Mouse (Mus musculus) heart, adult 10 weeks (tissue): ENCODE measurements around the gene Gm17175. TPM values are rescaled to one million over a fixed set of nuclear protein-coding genes. Genes with fewer than 3 reads are reported as not detected.

Experiments used
- polyA plus RNA-seq: library from polyadenylated mRNA; stranded (reverse); fragments of 350-450 nt; fragmentation: Illumina TruSeq; extraction: RNeasy Lipid Tissue Mini Kit (QIAGEN cat#74804); gene quantifications from one replicate; pipeline ENCODE4 v1.2.3, GENCODE M21; 2014; ENCODE audit warnings: low read depth, low replicate concordance

The Gm17175 gene
- not detected for polyA plus RNA-seq

GRCm38 (mm10) chr14:51573963-51574362 is at the start of gene Gm17175:
Gene Gm17175, minus strand, starts transcription at chr14:51574063.

GRCm38 (mm10) chr14:51611210-51611609 is 37.3 kb upstream of the Gm17175 start, which contains the start of gene Gm17078:
Gene Gm17078, minus strand, starts transcription at chr14:51611310.

GRCm38 (mm10) chr14:51592039-51592438 is 18.2 kb upstream of the Gm17175 start, which contains the start of gene Gm17174:
Gene Gm17174, minus strand, starts transcription at chr14:51592139.

GRCm38 (mm10) chr14:51552490-51552889 is 21.4 kb downstream of the Gm17175 start, which contains the start of gene Gm5622:
Gene Gm5622, plus strand, starts transcription at chr14:51552790.

Other genes starting within 250 kb of the Gm17175 start
- gene Gm7247, start 212.3 kb downstream of the Gm17175 start, polyA plus RNA-seq = not detected
- gene Vmn2r88, start 163.2 kb downstream of the Gm17175 start, polyA plus RNA-seq = not detected
- not detected for gene Vmn2r89, start 122.2 kb downstream of the Gm17175 start, polyA plus RNA-seq
- gene Gm5622, start 21.3 kb downstream of the Gm17175 start, polyA plus RNA-seq = not detected
- gene Gm17174, start 18.1 kb upstream of the Gm17175 start, polyA plus RNA-seq = not detected
- not detected for gene Gm17078, start 37.2 kb upstream of the Gm17175 start, polyA plus RNA-seq
- gene Gm4181, start 61.6 kb upstream of the Gm17175 start, polyA plus RNA-seq = not detected
- gene Gm17079, start 121.4 kb upstream of the Gm17175 start, polyA plus RNA-seq = not detected
- gene Gm5800, start 143.1 kb upstream of the Gm17175 start, polyA plus RNA-seq = not detected
- gene Ang4, start 199.5 kb upstream of the Gm17175 start, polyA plus RNA-seq = not detected
- gene AY358078, start 226.0 kb upstream of the Gm17175 start, polyA plus RNA-seq = not detected